Mouse (Mus musculus): ENCODE data around the gene Bckdha.

The Bckdha gene

DNA sequence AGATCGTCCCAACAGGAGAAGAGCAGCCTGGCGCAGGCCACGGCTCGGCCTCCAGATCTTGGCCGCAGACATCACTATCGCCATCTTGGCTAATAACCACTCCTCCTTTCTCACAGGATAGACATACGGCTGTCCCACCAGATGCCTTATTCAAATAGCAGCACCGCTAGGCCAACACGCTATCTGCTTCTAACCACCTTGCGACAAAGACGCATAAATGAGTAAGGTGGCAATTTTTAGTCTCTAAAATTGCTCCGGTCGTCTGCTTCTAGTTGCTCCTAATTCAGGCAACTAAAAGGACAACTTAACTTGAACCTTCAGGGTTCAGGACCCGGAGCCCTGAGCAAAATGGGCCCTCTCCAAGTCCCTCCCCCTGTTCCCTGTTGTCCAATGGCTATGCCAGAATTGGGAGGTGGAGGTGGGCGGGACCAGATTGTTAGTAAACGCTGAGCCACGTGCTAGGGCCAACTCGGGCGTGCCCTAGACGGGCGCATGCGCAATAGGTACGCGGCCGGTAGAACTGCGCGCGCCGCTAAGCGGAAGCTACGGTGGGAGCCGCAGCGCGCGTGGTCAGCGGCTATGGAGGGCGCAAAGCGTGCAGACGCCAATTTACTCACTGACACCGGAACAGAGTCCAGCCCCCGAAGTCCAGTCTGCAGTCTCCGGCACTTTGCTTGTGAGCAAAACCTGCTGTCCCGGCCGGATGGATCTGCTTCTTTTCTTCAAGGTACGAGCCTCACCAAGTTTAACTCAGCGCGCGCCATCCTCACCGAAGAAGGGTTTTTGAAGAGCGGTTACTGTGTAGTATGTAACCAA lies at the start of gene Bckdha, which contains the start of gene Exosc5:
Gene Bckdha, minus strand, starts transcription at position 325 of the 816 bp plus-strand sequence.
Gene Exosc5, plus strand, starts transcription at position 508 of the 816 bp plus-strand sequence.
- in situ Hi-C loops (cut with MboI; ENCODE audit: low sequenced_read_pairs), result no loop called here

DNA sequence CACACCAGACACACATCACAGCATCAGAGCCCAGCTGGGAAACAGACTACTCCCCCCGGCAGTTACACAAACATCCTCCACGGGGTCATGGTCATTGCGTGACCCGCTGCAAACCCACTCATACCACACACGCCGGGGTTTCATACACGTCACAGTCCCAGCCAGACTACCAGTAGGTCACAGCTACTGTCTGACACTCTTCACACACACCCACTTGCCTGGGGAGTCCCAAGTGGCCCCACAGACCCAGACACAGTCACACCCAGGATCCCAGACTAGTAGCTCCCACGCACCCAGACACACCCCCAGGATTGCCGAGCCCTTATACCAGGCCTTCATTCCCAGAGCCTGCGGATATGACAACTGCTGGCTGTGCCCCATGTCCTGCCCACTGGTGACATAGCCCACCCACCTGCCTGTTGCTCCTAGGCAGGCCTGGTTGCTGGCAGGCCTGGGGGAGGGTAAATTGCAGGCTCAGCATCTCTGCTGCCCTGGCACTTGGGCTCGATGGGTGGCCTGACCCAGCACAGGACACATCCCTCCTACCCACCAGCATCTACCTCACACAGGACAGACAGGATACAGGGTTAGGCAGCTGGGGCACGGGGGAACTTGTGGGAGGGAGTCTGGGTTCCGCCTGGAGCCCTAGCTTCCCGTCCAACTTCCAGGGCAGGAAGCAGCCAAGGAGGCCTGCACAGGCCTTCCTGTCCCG lies 49.0 kb upstream of the Bckdha start:
- in situ Hi-C loops (cut with MboI; ENCODE audit: low sequenced_read_pairs), result no loop called here

DNA sequence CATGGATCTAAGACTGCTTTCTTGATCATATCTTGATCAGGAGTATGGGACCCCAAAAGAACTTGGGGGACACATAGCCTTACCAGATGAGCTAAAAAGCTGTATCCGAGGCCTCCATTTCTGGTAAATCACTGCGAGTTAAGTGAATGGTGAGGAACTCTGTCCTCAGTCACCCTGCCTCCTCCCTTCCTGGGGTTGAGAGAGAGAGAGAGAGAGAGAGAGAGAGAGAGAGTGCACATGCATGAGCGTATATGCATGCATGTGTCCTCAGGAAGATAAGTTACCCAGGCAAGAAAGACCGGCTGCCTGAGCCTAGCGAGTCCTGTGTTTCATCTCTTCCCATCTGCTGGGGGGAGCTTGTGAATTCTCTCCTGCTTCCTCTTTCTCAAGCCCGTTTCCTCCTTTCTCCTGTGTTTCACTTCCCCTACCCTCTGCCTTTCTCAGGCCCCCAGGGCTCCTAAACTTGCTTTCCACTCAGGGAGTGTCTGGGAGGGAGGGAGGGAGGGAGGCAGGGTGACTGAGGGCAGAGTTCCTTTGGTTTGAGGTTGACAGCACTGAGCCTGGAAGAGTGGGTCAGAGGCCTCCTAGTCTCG lies 47.9 kb upstream of the Bckdha start:
- in situ Hi-C loops (cut with MboI; ENCODE audit: low sequenced_read_pairs), result no loop called here

DNA sequence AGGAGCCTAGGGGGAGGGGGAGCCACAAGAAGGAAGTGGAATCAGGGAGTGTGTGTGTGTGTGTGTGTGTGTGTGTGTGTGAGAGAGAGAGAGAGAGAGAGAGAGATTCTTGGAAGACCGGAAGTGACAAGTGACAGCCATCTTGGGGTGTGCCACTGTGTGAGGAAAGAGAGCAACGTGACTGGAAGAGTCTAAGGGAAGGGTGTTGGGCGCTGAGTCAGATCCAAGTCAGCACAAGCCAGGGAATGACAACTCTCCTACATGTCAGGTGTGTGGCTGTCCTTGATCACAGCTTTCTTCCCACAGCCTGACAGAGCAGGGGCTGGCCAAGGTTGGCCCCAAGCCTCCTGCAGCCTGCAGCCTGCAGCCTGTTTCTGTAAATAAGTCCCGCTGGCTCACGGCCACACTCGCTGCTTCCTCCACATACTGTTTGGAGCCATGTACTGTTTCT lies 47.0 kb upstream of the Bckdha start:
- in situ Hi-C loops (cut with MboI; ENCODE audit: low sequenced_read_pairs), result no loop called here

GRCm38 (mm10) chr7:25704716-25705364 lies 46.1 kb upstream of the Bckdha start:
- in situ Hi-C loops (cut with MboI; ENCODE audit: low sequenced_read_pairs), result no loop called here

DNA sequence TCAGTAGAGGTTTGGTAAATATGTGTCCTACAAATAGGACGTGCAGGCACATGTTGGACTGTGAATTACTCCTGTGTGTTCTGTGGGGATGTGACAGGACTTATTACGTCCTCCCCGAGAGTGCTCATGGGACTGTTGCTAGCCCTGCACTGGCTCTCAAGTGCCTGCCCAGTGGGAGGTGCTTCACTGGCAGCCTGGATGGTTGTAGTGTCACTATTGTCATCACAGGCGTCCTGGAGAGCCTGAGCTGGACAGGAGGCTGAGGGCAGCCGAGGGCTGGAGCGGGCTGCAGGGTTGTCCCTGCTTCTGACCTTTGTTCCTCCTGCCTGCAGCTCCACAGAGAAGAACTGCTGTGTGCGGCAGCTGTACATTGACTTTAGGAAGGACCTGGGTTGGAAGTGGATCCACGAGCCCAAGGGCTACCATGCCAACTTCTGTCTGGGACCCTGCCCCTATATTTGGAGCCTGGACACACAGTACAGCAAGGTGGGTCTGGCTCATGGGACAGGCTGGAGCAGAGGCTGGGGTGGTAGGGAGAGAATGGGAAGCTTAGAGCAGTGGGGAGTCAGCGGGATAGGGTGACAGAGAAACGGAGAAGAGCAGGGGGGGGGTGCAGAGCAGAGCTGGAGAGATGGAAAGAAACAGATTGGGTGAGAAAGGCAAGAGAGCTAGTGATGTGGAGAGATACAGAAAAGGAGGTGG lies 45.2 kb upstream of the Bckdha start:
- in situ Hi-C loops (cut with MboI; ENCODE audit: low sequenced_read_pairs), result no loop called here

DNA sequence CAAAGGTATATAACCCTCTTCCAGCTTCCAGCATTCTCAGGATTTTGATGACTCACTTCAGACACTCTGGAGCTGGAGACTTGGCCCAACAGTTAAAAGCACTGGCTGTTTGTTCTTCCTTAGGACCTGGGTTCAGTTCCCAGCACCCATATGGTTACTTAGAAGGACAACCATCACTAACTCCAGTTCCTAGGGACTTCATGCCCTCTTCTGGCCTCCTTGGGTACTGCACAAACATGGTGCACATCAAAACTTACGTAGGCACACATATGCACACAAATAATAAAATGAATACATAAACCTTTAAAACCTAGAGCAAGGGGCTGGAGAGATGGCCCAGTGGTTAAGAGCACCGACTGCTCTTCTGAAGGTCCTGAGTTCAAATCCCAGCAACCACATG lies 43.6 kb upstream of the Bckdha start:
- in situ Hi-C loops (cut with MboI; ENCODE audit: low sequenced_read_pairs), result no loop called here

DNA sequence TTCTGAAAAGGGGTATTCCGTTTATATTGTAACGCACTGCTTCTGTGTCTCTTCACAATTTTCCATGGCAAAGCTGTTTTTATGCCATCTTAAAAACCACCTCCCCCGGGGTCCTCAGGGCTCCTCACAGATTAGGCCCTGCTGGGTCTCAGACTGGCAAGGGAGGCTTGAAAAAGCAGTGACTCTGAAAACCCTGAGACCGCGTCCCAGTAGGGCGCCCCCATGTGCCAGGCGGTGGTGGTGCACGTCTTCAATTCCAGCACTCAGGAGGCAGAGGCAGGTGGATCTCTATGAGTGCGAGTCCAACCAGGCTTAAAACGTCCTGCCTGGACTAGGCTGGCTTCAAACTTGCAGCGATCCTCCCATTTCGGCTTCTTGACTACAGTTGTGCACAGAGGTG lies 42.0 kb upstream of the Bckdha start:
- in situ Hi-C loops (cut with MboI; ENCODE audit: low sequenced_read_pairs), result no loop called here

- in situ Hi-C loops (cut with MboI; ENCODE audit: low sequenced_read_pairs), result no loop called here
Observed at GRCm38 (mm10) chr7:25699851-25700250, 41.1 kb upstream of the Bckdha start.

DNA sequence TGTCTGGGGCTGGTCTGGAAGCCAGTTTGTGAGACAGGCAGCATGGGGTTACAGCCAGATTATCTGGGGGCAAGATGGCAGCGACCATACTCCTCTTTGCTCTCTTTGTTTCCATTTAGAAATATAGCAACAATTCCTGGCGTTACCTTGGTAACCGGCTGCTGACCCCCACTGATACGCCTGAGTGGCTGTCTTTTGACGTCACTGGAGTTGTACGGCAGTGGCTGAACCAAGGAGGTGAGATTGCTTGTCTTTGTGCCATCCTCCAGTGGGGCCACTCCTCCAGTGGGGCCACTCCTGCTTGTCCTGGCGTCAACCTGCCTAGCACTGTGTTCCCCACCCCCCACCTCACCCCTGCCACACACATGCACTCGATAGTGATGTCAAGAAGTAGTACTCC lies 35.3 kb upstream of the Bckdha start:
- in situ Hi-C loops (cut with MboI; ENCODE audit: low sequenced_read_pairs), result no loop called here

DNA sequence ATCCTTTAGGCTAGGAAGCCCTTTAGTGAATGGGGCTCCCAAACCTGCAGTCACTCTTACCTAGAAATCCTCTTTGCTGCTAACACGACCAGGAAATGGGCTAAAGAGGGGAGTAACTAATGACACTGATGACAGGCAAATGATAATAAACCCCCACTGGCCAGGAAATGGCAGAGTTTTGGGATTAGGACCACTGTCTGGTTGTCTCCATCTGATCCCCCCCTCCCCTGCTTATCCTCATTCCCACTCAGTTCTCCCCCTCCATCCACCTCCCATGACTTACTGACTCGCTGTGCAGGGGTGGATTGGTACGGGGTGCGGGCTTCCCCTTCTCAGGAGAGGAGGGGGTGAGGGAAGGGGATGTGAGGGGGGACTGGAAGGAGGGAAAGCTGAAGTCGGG lies 31.3 kb upstream of the Bckdha start:
- in situ Hi-C loops (cut with MboI; ENCODE audit: low sequenced_read_pairs), result no loop called here

DNA sequence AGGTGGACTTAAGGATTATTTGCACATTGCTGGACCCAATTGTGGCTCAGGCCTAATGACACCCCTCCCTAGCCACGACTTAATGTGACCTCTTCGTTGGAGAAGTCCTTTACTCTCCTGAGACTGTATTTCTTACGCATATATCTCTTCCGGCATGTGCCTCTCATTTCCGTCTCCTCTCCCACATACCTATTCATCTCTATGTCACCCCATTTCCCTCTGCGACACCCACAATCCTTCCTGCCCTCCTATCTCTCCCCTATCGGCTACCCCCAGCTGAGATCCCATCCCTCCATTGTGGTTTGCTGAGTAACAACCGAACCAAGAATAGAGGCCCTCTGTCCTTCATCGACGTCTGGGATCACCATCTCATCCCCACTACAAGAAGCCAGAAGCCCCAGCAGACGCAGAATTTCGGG lies 30.8 kb upstream of the Bckdha start:
- in situ Hi-C loops (cut with MboI; ENCODE audit: low sequenced_read_pairs), result no loop called here

- in situ Hi-C loops (cut with MboI; ENCODE audit: low sequenced_read_pairs), result no loop called here
Observed at GRCm38 (mm10) chr7:25688810-25689586, 30.2 kb upstream of the Bckdha start.

DNA sequence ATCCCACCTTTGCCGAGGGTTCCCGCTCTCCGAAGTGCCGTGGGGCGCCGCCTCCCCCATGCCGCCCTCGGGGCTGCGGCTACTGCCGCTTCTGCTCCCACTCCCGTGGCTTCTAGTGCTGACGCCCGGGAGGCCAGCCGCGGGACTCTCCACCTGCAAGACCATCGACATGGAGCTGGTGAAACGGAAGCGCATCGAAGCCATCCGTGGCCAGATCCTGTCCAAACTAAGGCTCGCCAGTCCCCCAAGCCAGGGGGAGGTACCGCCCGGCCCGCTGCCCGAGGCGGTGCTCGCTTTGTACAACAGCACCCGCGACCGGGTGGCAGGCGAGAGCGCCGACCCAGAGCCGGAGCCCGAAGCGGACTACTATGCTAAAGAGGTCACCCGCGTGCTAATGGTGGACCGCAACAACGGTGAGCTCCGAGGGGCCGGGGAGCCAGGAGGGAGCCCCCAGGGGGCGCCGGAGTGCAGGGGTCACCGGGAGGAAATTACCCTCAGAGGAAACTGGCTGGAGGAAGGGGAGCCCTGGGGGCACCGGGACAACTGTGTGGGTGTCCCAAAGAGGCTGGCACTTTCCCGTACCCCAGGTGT lies 29.1 kb upstream of the Bckdha start:
- in situ Hi-C loops (cut with MboI; ENCODE audit: low sequenced_read_pairs), result no loop called here

DNA sequence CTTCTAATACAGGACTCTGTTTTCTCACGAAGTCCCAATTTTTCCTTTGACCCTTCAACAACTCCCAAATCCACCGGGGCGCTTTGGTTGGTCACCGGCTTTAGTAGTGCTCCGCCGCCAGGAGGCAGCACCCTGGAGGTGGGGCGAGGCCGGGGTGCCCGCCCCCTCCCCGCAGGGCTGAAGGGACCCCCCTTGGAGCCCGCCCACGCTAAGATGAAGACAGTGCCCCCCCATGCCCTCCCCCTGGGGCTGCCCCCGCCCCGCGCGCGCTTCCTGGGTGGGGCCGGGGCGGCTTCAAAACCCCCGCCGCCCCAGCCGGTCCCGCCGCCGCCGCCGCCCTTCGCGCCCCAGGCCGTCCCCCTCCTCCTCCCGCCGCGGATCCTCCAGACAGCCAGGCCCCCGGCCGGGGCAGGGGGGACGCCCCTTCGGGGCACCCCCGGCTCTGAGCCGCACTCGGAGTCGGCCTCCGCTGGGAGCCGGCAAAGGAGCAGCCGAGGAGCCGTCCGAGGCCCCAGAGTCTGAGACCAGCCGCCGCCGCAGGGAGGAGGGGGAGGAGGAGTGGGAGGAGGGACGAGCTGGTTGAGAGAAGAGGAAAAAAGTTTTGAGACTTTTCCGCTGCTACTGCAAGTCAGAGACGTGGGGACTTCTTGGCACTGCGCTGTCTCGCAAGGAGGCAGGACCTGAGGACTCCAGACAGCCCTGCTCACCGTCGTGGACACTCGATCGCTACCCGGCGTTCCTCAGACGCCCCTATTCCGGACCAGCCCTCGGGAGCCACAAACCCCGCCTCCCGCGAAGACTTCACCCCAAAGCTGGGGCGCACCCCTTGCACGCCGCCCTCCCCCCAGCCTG lies 28.1 kb upstream of the Bckdha start, which contains the start of gene Tgfb1:
Gene Tgfb1, plus strand, starts transcription at position 323 of the 852 bp plus-strand sequence.
- in situ Hi-C loops (cut with MboI; ENCODE audit: low sequenced_read_pairs), result no loop called here

GRCm38 (mm10) chr7:25685926-25686470 lies 27.2 kb upstream of the Bckdha start:
- in situ Hi-C loops (cut with MboI; ENCODE audit: low sequenced_read_pairs), result no loop called here

DNA sequence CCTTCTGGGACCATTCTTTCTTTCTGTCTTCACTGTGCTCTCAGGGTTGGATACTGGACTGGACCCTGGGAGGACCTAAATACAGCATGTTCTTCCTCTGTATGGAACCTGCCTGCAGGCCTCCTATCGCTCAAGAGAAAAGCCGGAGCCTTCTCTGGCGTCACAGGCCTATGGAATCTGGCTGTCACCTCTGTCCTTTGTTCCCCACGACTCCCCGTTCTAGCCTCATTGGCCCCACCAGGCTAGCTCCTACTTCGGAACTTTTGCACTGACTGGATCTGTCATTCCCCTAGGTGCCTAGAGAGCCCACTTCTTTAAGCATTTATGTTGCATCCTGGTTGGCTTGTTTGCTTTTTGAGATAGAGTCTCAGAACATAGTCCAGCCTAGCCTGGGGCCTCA lies 25.9 kb upstream of the Bckdha start:
- in situ Hi-C loops (cut with MboI; ENCODE audit: low sequenced_read_pairs), result no loop called here

Measured in CH12F3 (cell line).